Mouse (Mus musculus): ENCODE data around the gene Gm49321. TPM values are rescaled to one million over a fixed set of nuclear protein-coding genes. Genes with fewer than 3 reads are reported as not detected.

The Gm49321 gene
- 32.7 TPM for polyA plus RNA-seq (2017; shearing (Covaris generic))

GRCm38 (mm10) chr12:73937353-73937752 is at the start of gene Gm49321:
Gm49321 (plus strand) TSS chr12:73937653.

GRCm38 (mm10) chr12:73964291-73965281 is 27.1 kb downstream of the Gm49321 start, which contains the start of gene Snapc1:
Snapc1 (plus strand) TSS chr12:73964481.

GRCm38 (mm10) chr12:73997297-73998127 is 60.1 kb downstream of the Gm49321 start, which contains the start of gene Syt16:
Syt16 (plus strand) TSS chr12:73997661.

Other genes starting within 250 kb of the Gm49321 start
- gene Hif1a, start 36.3 kb upstream of the Gm49321 start, polyA plus RNA-seq (2017; shearing (Covaris generic)) = 146 TPM
- gene Snapc1, start 26.8 kb downstream of the Gm49321 start, polyA plus RNA-seq (2017; shearing (Covaris generic)) = 41.5 TPM
- not detected for gene Syt16, start 60.0 kb downstream of the Gm49321 start, polyA plus RNA-seq (2017; shearing (Covaris generic))

All from activated CD4-positive, CD25-positive, alpha-beta regulatory T cell, adult 9 weeks (primary cell).